Mouse (Mus musculus) embryo, embryonic 10 days (tissue): ENCODE measurements at regions not wholly inside any gene's neighbourhood (a gene's known extent, or its start where the extent isn't known, plus 50 kb on each side); places are given as distances from the start of the nearest gene placed in this dataset.

Source experiments
- DNase-seq: peaks from one replicate; pipeline ENCODE4 v3.0.0-alpha.2; 2015; ENCODE audit warnings: low spot score

DNA sequence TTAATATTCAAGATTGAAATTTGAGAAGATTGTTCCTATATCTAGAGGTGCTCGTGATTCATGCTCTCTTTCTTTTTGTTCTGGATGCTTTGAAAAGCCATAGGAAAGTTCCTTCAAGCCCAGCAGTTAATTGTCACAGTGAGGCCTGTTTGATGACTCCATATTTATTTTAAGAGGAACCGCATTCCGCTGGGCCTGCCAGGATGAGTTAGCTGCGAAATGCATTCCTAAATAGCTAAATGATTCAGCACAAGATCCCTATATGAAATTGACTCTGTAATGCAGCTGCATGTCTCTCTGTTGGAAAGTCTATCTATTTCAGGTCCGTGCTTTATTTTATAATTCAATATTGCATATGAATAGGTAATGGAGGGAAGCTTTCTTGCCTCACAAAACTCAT, 511.9 kb upstream of the Adgra3 start:
- DNase-seq = no peak

DNA sequence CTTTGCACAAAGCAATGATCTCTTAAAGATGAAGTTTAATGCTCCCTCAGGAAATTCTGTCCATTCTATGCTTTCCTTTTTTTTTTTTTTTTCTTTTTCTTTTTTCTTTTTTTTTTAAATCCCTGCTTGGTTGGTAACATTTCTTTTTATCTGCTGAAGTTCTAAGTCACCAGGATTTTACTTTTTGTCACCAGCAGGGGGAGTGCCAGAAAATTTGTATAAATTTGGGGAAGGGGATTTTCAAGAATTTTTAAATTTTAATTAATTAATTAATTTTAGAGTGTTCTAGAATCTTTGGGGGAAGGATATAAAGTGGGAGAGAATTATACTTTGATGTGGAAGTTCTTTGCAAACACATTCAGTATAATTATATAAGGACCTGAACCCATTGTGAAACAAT, 492.3 kb upstream of the Adgra3 start:
- no peak for DNase-seq

DNA sequence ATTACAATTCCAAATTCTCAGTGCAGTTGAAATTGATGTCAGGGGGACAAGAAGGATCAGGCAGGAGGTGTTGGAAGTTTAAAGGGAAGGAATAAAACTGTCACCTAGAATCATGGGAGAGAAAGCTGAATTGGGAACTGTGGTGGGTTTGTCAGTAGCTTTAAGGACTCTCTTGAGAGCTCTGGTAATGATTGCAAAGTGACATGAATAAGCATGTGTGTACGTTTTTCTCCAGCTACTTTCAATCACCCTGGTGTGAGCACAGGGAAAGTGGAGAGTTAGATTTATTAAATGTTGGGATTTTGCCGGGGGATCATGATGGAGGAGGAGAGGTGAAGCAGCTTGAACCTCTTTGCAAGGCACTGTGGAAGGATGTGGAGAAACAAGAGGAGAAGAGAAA, 453.7 kb upstream of the Adgra3 start:
- no peak for DNase-seq

DNA sequence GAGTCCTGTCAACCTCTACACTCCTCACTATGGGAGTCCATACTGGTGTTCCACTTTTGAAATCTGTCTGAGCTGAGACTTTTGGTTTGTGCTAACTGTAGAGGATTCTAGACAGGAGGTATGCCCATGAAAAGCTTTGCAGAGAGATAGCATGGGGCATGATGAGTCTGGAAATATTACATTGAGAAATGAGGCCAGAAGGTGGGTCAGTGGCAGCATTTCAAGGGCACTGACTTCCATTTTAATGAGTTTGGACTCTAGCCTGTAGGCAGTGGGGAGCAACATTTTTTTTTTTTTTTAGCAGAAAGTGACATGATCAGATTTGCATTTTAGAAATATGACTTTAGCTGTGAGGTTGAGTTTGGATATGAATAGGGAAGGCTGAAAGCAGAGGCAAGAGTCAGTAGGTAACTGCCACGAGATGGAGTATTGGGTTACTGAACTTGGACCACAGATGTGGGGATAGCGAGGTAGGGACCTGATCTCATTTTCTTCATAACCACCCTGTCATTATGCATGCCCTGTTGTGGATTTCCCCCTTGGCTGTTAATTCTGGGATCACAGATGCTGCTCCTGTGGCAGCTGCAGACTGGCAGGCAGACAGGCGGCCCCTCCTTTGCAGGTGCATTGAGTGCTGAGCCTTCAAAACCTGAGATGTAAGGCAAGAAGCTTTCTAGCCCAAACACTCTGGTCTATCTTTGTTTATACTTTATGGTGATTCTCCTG, 451.1 kb upstream of the Adgra3 start:
- no peak for DNase-seq

DNA sequence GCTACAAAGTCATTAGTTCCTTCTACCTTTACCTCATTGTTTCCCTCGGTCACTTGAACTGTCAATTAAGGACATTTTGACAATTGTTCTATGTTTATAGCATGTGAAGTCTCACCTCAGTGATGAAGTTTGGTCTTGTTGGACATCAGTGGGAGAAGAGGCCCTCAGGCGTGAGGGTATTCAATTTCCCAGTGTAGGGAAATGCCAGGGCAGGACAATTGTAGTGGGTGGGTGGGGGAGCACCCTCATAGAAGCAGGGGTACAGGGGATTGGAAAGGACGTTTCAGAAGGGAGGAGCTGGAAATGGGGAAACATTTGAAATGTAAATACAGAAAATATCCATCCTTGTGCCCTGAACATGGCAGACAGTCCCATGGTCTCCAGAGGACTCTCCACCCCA, 431.4 kb upstream of the Adgra3 start:
- no peak for DNase-seq

DNA sequence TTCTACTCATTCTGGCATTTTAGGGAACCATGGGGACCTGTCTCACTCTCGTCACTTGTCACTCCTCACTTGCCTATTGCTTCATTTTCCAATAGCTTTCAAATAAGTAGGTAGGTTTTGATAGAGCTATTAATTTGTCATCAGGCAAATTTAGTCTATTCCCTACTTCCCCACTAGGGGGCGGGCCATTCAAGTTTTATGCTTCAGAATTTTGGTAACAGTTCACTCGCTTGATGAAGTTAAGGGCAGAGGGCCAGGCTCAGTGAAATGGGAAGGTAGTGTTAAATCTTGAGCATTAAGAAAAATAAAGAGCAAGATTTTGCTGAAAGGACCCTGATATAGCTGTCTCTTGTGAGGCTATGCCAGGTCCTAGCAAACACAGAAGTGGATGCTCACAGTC, 418.2 kb upstream of the Adgra3 start:
- DNase-seq = peak; percentile 13

DNA sequence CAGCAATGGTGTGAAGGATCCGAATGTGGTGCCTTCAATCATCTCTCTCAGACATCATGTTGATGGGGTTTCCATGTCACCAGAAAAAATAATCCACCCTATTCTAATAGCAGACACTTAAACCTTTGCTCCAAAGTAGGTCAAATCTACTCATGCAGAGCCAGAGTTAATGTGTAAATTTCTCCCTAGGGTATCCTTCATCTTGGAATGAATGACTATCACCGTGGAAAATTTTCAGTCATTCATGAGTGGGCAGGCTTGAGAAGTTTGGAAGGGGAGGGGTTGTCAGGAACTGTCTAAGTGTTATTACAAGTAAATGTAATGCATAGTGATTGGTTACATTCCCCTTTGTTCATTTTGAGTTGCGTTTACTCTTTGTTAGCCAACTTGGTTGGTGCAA, 402.7 kb upstream of the Adgra3 start:
- no peak for DNase-seq

DNA sequence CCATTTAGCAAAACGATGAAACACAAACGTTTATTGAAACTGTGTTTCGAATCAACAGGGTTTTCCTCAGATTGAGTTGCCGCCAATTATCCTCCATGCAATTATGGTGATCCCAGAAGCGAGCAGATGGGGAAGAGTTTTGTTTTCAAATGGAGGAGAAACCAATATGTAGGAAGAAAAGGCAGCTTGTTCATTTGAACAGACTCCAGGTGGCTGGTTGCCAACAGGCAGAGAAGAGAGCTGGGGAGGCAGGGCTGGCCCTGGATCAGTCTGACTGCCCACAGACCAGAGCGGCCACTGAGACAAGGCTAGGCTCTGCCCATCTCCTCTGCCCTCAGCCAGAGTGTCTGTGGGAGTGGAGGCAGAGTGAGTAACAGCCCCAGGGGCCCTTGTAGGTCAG, 398.8 kb upstream of the Adgra3 start:
- DNase-seq = no peak

DNA sequence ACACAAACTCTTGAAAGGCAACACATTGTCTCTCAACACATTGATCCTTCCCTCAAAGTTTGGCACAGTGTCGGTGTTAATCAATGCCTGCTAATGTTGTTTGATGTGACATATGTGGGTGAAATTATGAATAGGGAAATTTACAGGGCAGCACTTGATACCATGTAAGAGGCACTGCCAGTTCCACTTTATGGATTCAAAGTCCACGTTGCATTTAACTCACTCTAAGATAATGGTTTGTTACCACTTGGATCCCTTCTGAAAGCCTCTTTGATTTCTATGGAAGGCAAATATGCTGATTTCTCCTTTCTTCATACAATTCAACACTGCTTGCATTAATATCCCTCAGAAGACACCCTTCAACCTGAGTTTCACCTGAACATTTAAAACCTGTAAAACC, 395.6 kb upstream of the Adgra3 start:
- no peak for DNase-seq

DNA sequence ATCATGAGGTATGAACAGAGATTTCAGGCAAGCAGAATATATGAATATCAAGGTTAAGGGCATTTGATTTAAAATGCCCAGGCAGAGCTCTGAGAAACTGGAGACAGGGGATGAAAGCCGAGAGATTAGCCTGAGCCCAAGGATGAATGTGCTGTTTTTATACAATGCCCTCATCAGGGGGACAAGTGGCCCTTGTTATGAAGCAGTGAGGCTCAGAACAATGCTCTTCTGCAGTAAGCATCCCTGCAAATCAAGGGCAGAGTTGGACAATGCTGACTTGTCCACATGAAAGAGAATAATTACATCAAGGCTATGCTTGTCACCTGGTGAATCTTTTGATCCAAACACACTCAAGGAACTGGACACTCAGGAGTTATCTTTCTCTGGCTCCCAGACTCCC, 348.1 kb upstream of the Adgra3 start:
- no peak for DNase-seq

DNA sequence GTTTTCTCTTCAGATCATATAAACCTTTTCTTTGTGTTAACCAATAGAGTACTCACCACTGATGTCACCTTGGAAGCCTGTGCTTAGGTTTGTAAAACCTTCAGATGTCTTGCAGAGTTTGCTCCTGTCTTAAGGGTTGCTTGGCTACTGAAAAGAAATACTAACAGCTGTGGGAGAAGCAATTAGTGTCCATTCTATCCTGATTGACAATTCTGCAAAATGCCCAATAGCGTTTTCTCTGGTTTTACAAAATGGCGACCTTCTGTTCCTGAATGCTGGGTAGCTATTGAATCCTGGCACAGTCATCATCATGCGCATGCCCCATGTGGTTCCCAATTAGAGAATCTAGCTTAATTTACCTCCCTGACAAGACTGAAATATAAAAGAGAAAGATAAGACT, 347.7 kb upstream of the Adgra3 start:
- no peak for DNase-seq
